26 mouse cellular contexts compared by ENCODE assay signal in genomic region chr14:117346372-117346885, GRCm38 (mm10).
DNase-seq lines count a peak whose midpoint lies in the region; ATAC-seq and TF ChIP-seq lines count a peak whose summit lies in the region.
"Had no signal": no experiment of that assay in that cellular context is flagged by ENCODE, and none has a peak within 500 bp of the region (broad histone marks: within the 10 kb centered on the region; RNA-seq: fewer than 3 reads in every experiment).

No protein-coding gene starts in this region.

- TF ChIP-seq CTCF in forebrain, postnatal 0 days (IDR thresholded peaks at IDR 0.05; ENCODE audit: low read depth), result no peak

- H3K4me1 ChIP-seq in forebrain, embryonic 14.5 days (ENCODE audit: control insufficient read depth, insufficient read depth, low read length), result no peaks in the 10 kb centered on the region; the same call in 1 of the 2 replicates
- H3K4me1 ChIP-seq in forebrain, postnatal 0 days (ENCODE audit: insufficient read depth), result no peaks in the 10 kb centered on the region
- H3K4me1 ChIP-seq: embryonic facial prominence, embryonic 12.5 days; heart, embryonic 10.5 days; heart, embryonic 13.5 days; hindbrain, embryonic 15.5 days; intestine, embryonic 15.5 days had no signal

- H3K9ac ChIP-seq in forebrain, embryonic 14.5 days (ENCODE audit: low read length), result no peak overlapping the region
- no peak overlapping the region for H3K9ac ChIP-seq in forebrain, postnatal 0 days
- H3K9ac ChIP-seq: embryonic facial prominence, embryonic 12.5 days; embryonic facial prominence, embryonic 15.5 days; heart, embryonic 13.5 days; hindbrain, embryonic 12.5 days; hindbrain, embryonic 15.5 days; intestine, embryonic 15.5 days had no signal

- no peak overlapping the region for H3K4me3 ChIP-seq in forebrain, embryonic 14.5 days (ENCODE audit: low read depth, low read length)
- no peak overlapping the region for H3K4me3 ChIP-seq in forebrain, postnatal 0 days (ENCODE audit: low read depth, low read length)
- H3K4me3 ChIP-seq: embryonic facial prominence, embryonic 12.5 days; embryonic facial prominence, embryonic 15.5 days; heart, adult 2 months; heart, embryonic 10.5 days; heart, embryonic 13.5 days; hindbrain, embryonic 12.5 days; hindbrain, embryonic 15.5 days; intestine, embryonic 15.5 days had no signal

- no peak overlapping the region for H3K4me2 ChIP-seq in forebrain, embryonic 14.5 days (ENCODE audit: low read length)
- H3K4me2 ChIP-seq in forebrain, postnatal 0 days (ENCODE audit: low read depth), result no peak overlapping the region
- H3K4me2 ChIP-seq: embryonic facial prominence, embryonic 12.5 days; embryonic facial prominence, embryonic 15.5 days; heart, embryonic 13.5 days; hindbrain, embryonic 12.5 days; hindbrain, embryonic 15.5 days; intestine, embryonic 15.5 days had no signal

- no peak overlapping the region for H3K27ac ChIP-seq in forebrain, embryonic 14.5 days (ENCODE audit: low read depth, low read length)
- no peak overlapping the region for H3K27ac ChIP-seq in forebrain, postnatal 0 days (ENCODE audit: low read depth, low read length)
- H3K27ac ChIP-seq: embryonic facial prominence, embryonic 12.5 days; embryonic facial prominence, embryonic 15.5 days; heart, adult 2 months; heart, embryonic 10.5 days; heart, embryonic 13.5 days; hindbrain, embryonic 12.5 days; hindbrain, embryonic 15.5 days; intestine, embryonic 15.5 days had no signal

- intact Hi-C loops in left cerebral cortex, postnatal 10 days (cut with DNase I), result no loop called here

- no peaks in the 10 kb centered on the region for H3K27me3 ChIP-seq in forebrain, embryonic 14.5 days (replicated peaks; ENCODE audit: control insufficient read depth, insufficient read depth, low read length)
- no peaks in the 10 kb centered on the region for H3K27me3 ChIP-seq in forebrain, postnatal 0 days (ENCODE audit: insufficient read depth, low read length)
- H3K27me3 ChIP-seq: embryonic facial prominence, embryonic 12.5 days; embryonic facial prominence, embryonic 15.5 days; heart, embryonic 13.5 days; hindbrain, embryonic 12.5 days; hindbrain, embryonic 15.5 days; intestine, embryonic 15.5 days had no signal

- DNase-seq in retina, postnatal 1 day, result peak; percentile 42
- DNase-seq in retina, embryonic 14.5 days (ENCODE audit: low spot score), result no peak
- DNase-seq in brain, embryonic 18.5 days (ENCODE audit: low read depth, low spot score), result peak; percentile 20
- peak; percentile 63 for DNase-seq in forebrain, embryonic 14.5 days (ENCODE audit: low spot score)
- DNase-seq in forebrain, postnatal 0 days, result peak; percentile 29
- no peak for DNase-seq in left cerebral cortex, postnatal 10 days (ENCODE audit: extremely low spot score in 1 of 2, low spot score in 2 of 2)
- no peak for DNase-seq in kidney, postnatal 36 days
- DNase-seq in spleen, adult 12 weeks (ENCODE audit: low spot score), result no peak
- DNase-seq: adrenal gland, adult 8-10 months; adrenal gland, postnatal 25 days; cerebellum, adult 11 months; cerebellum, adult 2 months; cerebellum, adult 9-11 months; cerebellum, postnatal 25 days; gastrocnemius, postnatal 10 days; gastrocnemius, postnatal 36 days; heart, adult 2 months had no signal

- WGBS in forebrain, embryonic 14.5 days, result 62% methylated on average over 6 of the region's 6 CpGs
- 38% methylated on average over 6 of the region's 6 CpGs for WGBS in forebrain, postnatal 0 days

- H3K9me3 ChIP-seq in forebrain, embryonic 14.5 days (replicated peaks; ENCODE audit: control insufficient read depth, low read length), result no peaks in the 10 kb centered on the region
- H3K9me3 ChIP-seq in forebrain, postnatal 0 days (ENCODE audit: low read length), result no peaks in the 10 kb centered on the region
- H3K9me3 ChIP-seq: embryonic facial prominence, embryonic 12.5 days; embryonic facial prominence, embryonic 15.5 days; heart, embryonic 10.5 days; heart, embryonic 13.5 days; hindbrain, embryonic 12.5 days; hindbrain, embryonic 15.5 days; intestine, embryonic 15.5 days had no signal

- ATAC-seq in forebrain, embryonic 14.5 days, result peak; percentile 78
- ATAC-seq in forebrain, postnatal 0 days, result peak; percentile 90
- ATAC-seq: activated CD4-positive, CD25-positive, alpha-beta regulatory T cell, adult 4 months; CD4-positive, CD25-positive, alpha-beta regulatory T cell, adult 4 months; intestine, embryonic 15.5 days had no signal

- no peaks in the 10 kb centered on the region for H3K36me3 ChIP-seq in forebrain, embryonic 14.5 days (ENCODE audit: control insufficient read depth, insufficient read depth, low read length)
- H3K36me3 ChIP-seq in forebrain, postnatal 0 days (ENCODE audit: insufficient read depth), result no peaks in the 10 kb centered on the region
- H3K36me3 ChIP-seq: embryonic facial prominence, embryonic 15.5 days; heart, embryonic 10.5 days; heart, embryonic 13.5 days; hindbrain, embryonic 12.5 days; hindbrain, embryonic 15.5 days; intestine, embryonic 15.5 days had no signal

Comparison
In these comparisons a context has a peak if more than half of its experiments do, and no peak if none do; other contexts are left out.
1. DNase-seq: peak in retina, postnatal 1 day (single experiment), brain, embryonic 18.5 days (single experiment), forebrain, embryonic 14.5 days (single experiment) and forebrain, postnatal 0 days (single experiment); none in retina, embryonic 14.5 days (single experiment), left cerebral cortex, postnatal 10 days (0 of 2), kidney, postnatal 36 days (0 of 2) and spleen, adult 12 weeks (single experiment).